Mouse (Mus musculus) midbrain, embryonic 13.5 days (tissue): ENCODE results near the gene Ppt1. TPM values are rescaled to one million over a fixed set of nuclear protein-coding genes. Genes with fewer than 3 reads are reported as not detected.
A peak's percentile ranks its signal among the peaks of the same experiment; 100 is the strongest.

Experiments
- ATAC-seq: fragments of 200-750 bp; cut with Nextera tagmentation; 2 replicates; pipeline ENCODE4 v1.8.0; 2017; ENCODE audit warnings: mild to moderate bottlenecking, moderate TSS enrichment, moderate library complexity
- H3K27ac ChIP-seq: fragments of 300-500 bp; sonication (generic); 2 replicates; pipeline ENCODE4 v1.5.1; 2015; ENCODE audit warnings: inconsistent platforms, mild to moderate bottlenecking, moderate library complexity
- H3K27me3 ChIP-seq: fragments of 300-500 bp; sonication (generic); 2 replicates; pipeline ENCODE4 v1.6.1; 2015; ENCODE audit warnings: mild to moderate bottlenecking, inconsistent platforms
- H3K36me3 ChIP-seq: fragments of 300-500 bp; sonication (generic); 2 replicates; pipeline ENCODE4 v1.6.1; 2015; ENCODE audit warnings: mild to moderate bottlenecking, inconsistent platforms
- H3K4me1 ChIP-seq: fragments of 300-500 bp; sonication (generic); replicated peaks from 2 replicates; pipeline ENCODE4 v1.6.1; 2015; ENCODE audit warnings: inconsistent platforms
- H3K4me2 ChIP-seq: fragments of 300-500 bp; sonication (generic); replicated peaks from 2 replicates; pipeline ENCODE4 v1.6.1; 2015; ENCODE audit warnings: moderate library complexity, mild to moderate bottlenecking, inconsistent platforms
- H3K4me3 ChIP-seq: fragments of 300-500 bp; sonication (generic); replicated peaks from 2 replicates; pipeline ENCODE4 v1.5.1; 2015; ENCODE audit warnings: mild to moderate bottlenecking, inconsistent platforms
- H3K9ac ChIP-seq: fragments of 300-500 bp; sonication (generic); replicated peaks from 2 replicates; pipeline ENCODE4 v1.6.1; 2015; ENCODE audit warnings: mild to moderate bottlenecking, inconsistent platforms
- H3K9me3 ChIP-seq: fragments of 300-500 bp; sonication (generic); 2 replicates; pipeline ENCODE4 v1.6.1; 2016; ENCODE audit warnings: mild to moderate bottlenecking, inconsistent platforms
- WGBS: fragments of 180-500 bp; shearing (Covaris S2); methylation state at CpG from one replicate; pipeline ENCODE4 v1.1.7; 2015; 5-methylcytosine and 5-hydroxymethylcytosine counted together
- polyA plus RNA-seq: library from polyadenylated mRNA; unstranded; fragments of >200 nt; fragmentation: Nextera tagmentation; extraction: Ambion mirVana; gene quantifications from 2 replicates; pipeline ENCODE4 v1.2.1, GENCODE M21; 2015

Gene Ppt1
- polyA plus RNA-seq, 1 experiment from 2014 or later = 81.8 TPM

DNA sequence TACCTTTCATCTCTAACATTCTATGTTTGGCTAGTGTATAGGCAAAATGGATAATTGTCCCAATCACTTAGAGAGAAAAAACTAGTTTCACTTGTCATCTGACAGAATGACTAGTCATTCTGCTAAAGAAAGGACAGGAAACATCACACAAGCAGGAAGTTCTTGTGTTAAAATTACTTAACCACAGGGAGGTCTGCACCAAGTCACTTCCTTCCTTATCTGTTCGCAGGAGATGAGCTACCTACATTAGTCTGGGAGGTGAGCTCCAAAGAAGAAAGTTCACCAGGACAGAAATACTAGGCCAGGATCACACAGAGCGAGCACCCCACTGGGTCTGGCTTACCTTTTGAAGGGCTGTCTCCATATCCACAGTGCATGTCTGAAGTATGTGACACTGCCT lies 35.9 kb downstream of the Ppt1 start:
- Histone ChIP-seq H3K27ac (no peak overlapping the region), H3K4me2 (no peak overlapping the region), H3K27me3 (no peaks in the 10 kb centered on the region), H3K9ac (no peak overlapping the region), H3K4me1 (no peaks in the 10 kb centered on the region), H3K9me3 (no peaks in the 10 kb centered on the region), H3K36me3 (peaks cover 40% of the 10 kb centered on the region), H3K4me3 (no peak overlapping the region)
- 91% methylated on average over 2 of the region's 2 CpGs for WGBS
- no peak for ATAC-seq

DNA sequence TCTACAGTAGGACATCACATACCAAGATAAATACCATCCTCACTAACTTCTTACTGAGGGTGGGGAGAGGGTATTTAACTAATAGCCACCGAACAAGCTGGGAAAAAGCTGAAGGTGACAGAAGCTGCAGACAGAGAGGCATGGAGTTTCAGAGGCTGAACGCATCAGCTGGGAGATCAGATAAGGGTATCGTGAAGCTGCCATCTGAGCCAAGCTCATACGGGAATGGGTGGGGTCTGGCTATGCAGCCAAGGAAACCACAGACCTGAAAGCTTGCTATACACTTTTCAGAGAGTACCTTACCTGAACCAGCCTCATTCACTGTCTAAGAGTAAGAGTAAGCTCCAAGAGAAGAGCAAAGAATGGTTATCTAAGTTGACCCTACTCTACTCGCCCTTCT lies 37.0 kb downstream of the Ppt1 start:
- no peak overlapping the region for H3K9ac ChIP-seq
- H3K27me3 ChIP-seq = no peaks in the 10 kb centered on the region
- peaks cover 35% of the 10 kb centered on the region for H3K36me3 ChIP-seq
- ATAC-seq = no peak
- H3K9me3 ChIP-seq = no peaks in the 10 kb centered on the region
- H3K4me1 ChIP-seq = no peaks in the 10 kb centered on the region
- no peak overlapping the region for H3K4me3 ChIP-seq
- no peak overlapping the region for H3K27ac ChIP-seq
- H3K4me2 ChIP-seq = no peak overlapping the region
- WGBS = 90% methylated on average over 5 of the region's 5 CpGs

DNA sequence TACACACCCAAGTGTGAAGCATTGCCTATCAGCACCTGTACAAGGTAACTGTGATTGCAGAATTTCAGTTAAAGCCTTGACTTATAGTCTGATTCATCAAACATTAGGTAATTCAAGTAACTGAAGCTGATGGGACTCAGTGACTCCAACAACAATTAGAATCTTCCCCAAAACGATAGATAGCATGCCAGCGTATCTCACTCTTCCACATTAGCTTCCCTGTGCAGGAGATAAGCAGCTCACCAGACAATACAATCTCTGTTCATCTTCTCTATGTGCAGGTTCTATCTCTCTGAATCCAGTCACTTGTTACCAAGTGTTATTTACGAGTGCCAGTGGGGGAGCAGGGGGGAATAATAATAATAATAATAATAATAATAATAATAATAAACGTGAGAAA lies 37.5 kb downstream of the Ppt1 start:
- WGBS = 91% methylated on average over 4 of the region's 4 CpGs
- Histone ChIP-seq H3K4me2 (no peak overlapping the region), H3K9ac (no peak overlapping the region), H3K4me1 (no peaks in the 10 kb centered on the region), H3K9me3 (no peaks in the 10 kb centered on the region), H3K4me3 (no peak overlapping the region), H3K27ac (no peak overlapping the region), H3K27me3 (no peaks in the 10 kb centered on the region), H3K36me3 (peaks cover 30% of the 10 kb centered on the region)
- no peak for ATAC-seq

DNA sequence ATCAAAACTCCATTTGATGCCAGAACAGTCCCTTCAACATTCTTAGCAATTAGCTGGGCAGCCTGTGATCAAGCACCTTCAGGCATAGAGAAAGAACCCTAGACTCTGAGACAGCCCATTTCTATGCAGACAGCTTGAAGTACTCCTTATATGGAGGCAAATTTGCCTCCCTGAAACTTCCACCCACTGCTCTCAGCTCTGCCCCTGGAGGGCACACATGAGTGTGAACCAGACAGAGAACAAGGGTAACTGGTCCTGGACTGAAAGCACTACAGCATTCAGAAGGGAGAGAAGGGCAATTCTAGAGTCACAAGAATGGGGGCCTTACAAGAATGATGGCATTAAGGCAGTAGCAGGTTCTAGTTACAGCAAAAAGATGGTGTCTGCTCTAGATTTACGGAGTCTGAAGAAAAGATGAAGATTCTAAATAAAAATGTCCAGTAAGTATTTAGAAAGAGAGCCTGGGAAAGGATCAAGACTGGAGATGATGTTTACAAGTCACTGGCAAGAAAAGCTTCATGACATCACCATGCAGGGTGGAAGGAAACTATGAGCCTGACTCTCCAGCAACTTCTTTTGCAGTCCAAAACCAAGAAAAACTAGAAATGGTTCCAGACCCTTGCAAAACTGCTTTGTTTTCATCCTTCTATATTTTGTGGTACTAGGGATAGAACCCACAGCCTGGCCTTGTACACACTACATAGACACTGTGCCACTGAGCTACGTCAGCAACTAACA lies 42.5 kb downstream of the Ppt1 start:
- Histone ChIP-seq H3K27ac (no peak overlapping the region), H3K4me2 (no peak overlapping the region), H3K4me1 (peaks cover 11% of the 10 kb centered on the region), H3K9ac (no peak overlapping the region), H3K36me3 (no peaks in the 10 kb centered on the region), H3K27me3 (no peaks in the 10 kb centered on the region), H3K9me3 (no peaks in the 10 kb centered on the region), H3K4me3 (no peak overlapping the region)
- ATAC-seq = no peak
- 95% methylated on average over 2 of the region's 2 CpGs for WGBS

DNA sequence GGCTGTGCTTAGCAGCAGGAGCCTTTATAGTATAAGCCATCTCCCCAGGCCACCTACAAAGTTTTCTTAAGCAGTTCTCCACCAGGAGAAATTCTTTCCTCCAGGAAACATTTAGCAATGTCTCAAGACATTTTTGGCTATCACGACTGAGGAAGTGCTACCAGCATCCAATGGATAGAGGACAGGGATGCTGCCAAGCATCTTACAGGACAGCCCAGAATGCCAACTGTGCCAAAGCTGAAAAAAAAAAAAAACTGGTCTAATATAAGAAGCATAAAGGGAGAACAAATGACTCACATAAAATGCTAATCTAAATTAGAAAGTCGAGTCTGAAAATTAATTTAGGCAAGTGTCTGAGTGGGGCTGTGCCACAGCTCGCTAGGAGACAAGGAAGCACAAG lies 46.5 kb downstream of the Ppt1 start:
- peaks cover 36% of the 10 kb centered on the region for H3K4me1 ChIP-seq
- no peak overlapping the region for H3K9ac ChIP-seq
- H3K4me3 ChIP-seq = no peak overlapping the region
- no peaks in the 10 kb centered on the region for H3K9me3 ChIP-seq
- no peaks in the 10 kb centered on the region for H3K36me3 ChIP-seq
- no peaks in the 10 kb centered on the region for H3K27me3 ChIP-seq
- 81% methylated on average over 3 of the region's 3 CpGs for WGBS
- H3K4me2 ChIP-seq = no peak overlapping the region
- H3K27ac ChIP-seq = no peak overlapping the region
- no peak for ATAC-seq

DNA sequence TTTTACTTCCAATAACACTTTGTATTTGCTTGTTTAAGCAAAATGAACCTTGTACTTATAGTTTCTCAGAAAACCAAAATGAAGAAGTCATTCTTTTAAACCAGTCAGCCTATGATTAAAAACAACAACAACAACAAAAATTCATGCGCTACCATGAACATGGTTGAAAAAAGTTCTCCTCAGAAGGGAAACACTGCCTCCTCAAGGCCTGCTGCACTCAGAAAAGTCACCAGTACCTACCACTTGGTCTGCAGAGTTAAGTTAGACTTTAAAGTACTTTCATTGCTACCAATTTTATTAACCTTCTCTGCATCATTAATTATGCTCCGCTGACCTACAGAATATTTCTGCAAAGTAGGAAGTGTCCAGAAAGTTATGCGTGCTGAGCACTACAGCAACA lies 47.3 kb downstream of the Ppt1 start:
- no peak overlapping the region for H3K9ac ChIP-seq
- no peaks in the 10 kb centered on the region for H3K9me3 ChIP-seq
- peaks cover 36% of the 10 kb centered on the region for H3K4me1 ChIP-seq
- H3K27me3 ChIP-seq = no peaks in the 10 kb centered on the region
- ATAC-seq = no peak
- no peak overlapping the region for H3K4me3 ChIP-seq
- no peak overlapping the region for H3K27ac ChIP-seq
- H3K36me3 ChIP-seq = no peaks in the 10 kb centered on the region
- H3K4me2 ChIP-seq = 0 out of 2 replicates have a peak overlapping the region, but pooled peaks have one; percentile 69
- WGBS = 98% methylated on average over 3 of the region's 3 CpGs

DNA sequence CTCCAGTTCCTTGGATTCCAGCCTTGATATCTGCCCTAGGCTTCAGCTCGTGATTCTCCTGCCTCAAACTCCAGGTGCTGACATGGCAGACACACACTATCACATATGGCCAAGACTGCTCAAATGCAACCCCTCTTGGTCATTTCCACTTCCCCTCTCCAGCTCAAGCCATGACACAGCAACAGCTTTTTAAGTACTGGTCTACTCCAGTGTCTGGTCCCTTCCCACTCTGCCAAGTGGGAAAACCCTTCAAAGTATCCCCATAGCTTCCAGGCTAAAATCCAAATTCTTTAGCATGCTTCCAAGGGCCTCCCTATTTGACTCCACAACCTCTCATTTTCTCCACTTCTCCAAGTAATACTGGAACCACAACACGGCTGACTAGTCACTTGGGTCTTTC lies 48.0 kb downstream of the Ppt1 start:
- peak overlapping the region; percentile 69 for H3K4me2 ChIP-seq
- WGBS = 85% methylated on average over 2 of the region's 2 CpGs
- ATAC-seq = no peak
- H3K9me3 ChIP-seq = no peaks in the 10 kb centered on the region
- H3K4me1 ChIP-seq = peaks cover 36% of the 10 kb centered on the region
- no peaks in the 10 kb centered on the region for H3K27me3 ChIP-seq
- H3K36me3 ChIP-seq = no peaks in the 10 kb centered on the region
- 0 out of 2 replicates have a peak overlapping the region, but pooled peaks have one; percentile 84 for H3K9ac ChIP-seq
- no peak overlapping the region for H3K27ac ChIP-seq
- H3K4me3 ChIP-seq = peak overlapping the region; percentile 72

DNA sequence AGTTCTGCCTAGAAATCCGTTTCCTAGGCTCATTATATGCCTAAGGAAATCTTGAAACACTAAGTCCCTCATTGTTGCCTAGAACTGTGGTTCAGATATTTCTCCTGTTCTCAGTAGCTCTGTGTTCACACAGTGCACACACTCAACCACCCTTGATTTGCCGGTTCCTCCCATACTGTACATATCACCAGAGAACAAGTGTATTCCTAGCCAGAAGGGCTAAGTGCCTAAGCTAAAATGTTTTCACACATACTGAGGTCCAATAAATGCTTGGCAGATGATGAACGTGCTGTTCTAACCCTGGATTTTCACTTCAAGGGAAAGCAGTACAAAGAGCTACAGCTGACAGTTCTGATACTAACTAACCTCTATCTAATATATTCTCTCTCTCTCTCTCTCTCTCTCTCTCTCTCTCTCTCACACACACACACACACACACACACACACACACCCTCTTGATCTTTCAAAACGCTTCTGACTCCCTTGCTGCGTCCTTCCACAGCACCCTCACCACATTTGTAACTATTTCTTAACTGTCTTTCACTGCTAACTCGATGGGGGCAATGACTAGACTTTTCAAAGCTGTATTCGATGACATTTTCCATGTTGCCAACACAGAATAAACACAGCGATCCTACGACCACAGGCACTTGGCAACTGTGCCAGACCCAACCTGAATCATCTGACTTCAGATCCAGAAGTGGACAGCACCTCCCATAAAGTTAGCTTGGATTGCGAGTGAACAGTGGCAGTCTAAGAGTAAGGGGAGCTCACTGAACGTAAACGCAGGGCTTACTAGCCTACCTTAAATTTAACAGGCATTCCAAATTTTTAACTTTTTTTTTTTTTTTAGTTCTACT lies 48.7 kb downstream of the Ppt1 start:
- no peaks in the 10 kb centered on the region for H3K36me3 ChIP-seq
- ATAC-seq = no peak
- 52% methylated on average over 12 of the region's 12 CpGs for WGBS
- no peak overlapping the region; the same call in 1 of the 2 replicates for H3K27ac ChIP-seq
- H3K4me1 ChIP-seq = peaks cover 36% of the 10 kb centered on the region
- no peaks in the 10 kb centered on the region for H3K9me3 ChIP-seq
- H3K4me2 ChIP-seq = peak overlapping the region; percentile 69
- H3K27me3 ChIP-seq = no peaks in the 10 kb centered on the region
- peak overlapping the region; percentile 72 for H3K4me3 ChIP-seq
- H3K9ac ChIP-seq = peak overlapping the region; percentile 84

DNA sequence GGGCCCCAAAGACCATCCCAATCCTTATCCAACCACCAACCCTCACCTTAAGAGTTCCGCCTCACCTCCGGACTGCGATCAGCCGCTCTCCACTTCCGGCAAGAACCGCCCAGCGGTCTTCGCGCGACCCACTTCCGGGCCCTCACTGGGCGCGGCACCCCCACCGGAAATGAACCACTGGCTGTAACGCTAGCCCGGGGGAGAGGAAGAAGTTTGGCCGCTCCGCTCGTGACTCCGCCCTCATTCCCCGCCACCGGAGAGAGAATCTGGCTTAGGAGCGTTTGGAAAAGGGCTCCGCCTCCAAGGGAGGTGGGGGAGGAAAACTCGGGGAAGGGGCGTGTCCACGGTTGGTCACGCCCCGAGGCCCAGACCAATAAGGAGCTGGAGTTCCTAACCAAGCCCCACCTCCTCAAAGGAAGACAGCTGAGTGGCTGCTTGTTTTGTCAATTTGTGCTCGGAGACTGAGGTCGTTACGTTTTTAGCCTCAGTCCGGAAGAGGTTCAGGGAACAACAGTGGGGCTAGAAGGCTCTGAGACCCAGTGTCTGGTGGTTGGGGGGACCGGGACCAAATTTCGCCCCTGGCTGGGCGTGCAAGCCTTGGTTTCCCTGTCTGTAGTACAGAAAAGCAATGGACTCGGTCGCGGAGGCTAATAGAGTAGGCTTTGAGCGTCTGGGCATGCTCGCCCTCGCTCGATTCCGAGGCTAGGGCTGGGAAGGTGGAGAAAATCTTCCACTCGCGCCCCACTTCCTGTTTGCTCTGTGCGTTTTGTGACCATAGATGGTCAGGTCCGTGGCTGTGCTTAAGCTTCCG lies 49.9 kb downstream of the Ppt1 start, which contains the start of gene Cap1:
TSS of gene Cap1 (minus strand) at position 289 of the 811 bp plus-strand sequence.
- peak within 1 kb of the TSS; percentile 69 for H3K4me2 ChIP-seq
- no peaks in the 10 kb centered on the region for H3K9me3 ChIP-seq
- ATAC-seq = peak; percentile 97
- H3K4me1 ChIP-seq = peaks cover 36% of the 10 kb centered on the region
- no peaks in the 10 kb centered on the region for H3K36me3 ChIP-seq
- H3K27ac ChIP-seq = peak within 1 kb of the TSS; percentile 99
- WGBS = under 1% methylated on average over 48 of the region's 49 CpGs
- no peaks in the 10 kb centered on the region for H3K27me3 ChIP-seq
- peak within 1 kb of the TSS; percentile 72 for H3K4me3 ChIP-seq
- peak within 1 kb of the TSS; percentile 87 for H3K9ac ChIP-seq

DNA sequence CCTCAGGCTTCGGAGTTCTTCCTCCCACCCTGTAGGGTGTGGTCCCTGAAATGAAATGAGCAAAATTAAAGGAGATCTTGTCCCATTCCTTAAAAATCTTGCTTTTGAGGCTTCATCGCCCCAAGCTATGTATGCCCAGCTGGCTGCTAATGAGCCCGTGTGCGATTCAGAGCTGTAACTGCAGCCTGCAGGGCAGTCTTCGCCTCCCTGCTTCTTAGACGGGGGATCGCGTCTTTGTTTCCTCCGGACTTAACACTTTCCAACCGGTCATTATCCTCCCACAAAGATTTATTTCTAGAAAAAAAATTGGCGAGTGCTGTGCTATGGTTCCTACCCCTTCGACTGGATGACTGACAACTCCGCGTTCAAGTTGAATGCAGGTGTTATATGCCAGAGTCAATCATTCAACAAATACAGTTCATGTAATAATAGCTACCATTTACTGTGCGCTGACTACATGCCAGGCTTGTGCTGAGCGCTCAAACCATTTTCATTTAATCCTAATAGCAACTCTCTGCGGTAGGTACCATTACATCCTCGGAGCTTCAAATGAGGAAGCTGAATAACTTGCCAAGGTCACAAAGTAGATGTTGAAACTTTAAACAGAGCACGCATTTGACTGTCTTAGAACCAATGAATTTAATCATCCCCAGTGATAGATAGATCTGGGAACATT lies 50.7 kb downstream of the Ppt1 start:
- Histone ChIP-seq H3K36me3 (no peaks in the 10 kb centered on the region), H3K4me1 (peaks cover 42% of the 10 kb centered on the region), H3K27ac (peak overlapping the region; percentile 99), H3K27me3 (no peaks in the 10 kb centered on the region), H3K9me3 (no peaks in the 10 kb centered on the region), H3K4me3 (peak overlapping the region; percentile 72), H3K4me2 (peak overlapping the region; percentile 69), H3K9ac (peak overlapping the region; percentile 87)
- ATAC-seq = no peak
- WGBS = 5% methylated on average over 19 of the region's 19 CpGs

DNA sequence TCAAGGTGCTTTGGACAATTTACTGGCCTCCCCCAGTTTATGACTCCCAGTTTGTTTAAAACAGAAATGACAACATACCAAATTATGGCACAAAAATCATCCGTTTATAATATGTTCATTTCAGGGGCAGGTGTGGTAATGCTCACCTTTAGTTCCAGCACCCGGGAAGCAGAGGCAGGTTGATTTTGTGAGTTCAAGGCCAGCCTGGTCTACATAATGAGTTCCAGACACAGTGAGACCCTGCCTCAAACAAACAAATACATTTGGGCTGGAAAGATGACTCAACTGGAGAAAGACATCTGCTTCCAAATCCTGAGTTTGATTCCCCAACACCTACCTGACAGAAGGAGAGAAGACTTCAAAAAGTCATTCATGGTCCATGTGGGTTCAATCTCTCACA lies 51.3 kb downstream of the Ppt1 start:
- Histone ChIP-seq H3K4me3 (peak overlapping the region; percentile 72), H3K27ac (peak overlapping the region; percentile 99), H3K9ac (peak overlapping the region; percentile 87; the same call in 1 of the 2 replicates), H3K27me3 (no peaks in the 10 kb centered on the region), H3K9me3 (no peaks in the 10 kb centered on the region), H3K4me2 (peak overlapping the region; percentile 69), H3K4me1 (peaks cover 40% of the 10 kb centered on the region), H3K36me3 (no peaks in the 10 kb centered on the region)
- ATAC-seq = no peak
- 77% methylated on average over 2 of the region's 2 CpGs for WGBS
